Mouse (Mus musculus) thymus, postnatal 25 days (tissue): ENCODE results near the gene Ipcef1.
"Not testable (repeated sequence)": the region's sequence is repeated elsewhere in the genome, so short reads cannot be mapped to it uniquely, and the experiment has no call there.

ENCODE experiments used
- DNase-seq: peaks from one replicate; pipeline ENCODE4 v3.0.0; 2022

The Ipcef1 gene

GRCm38 (mm10) chr10:6958791-6959190 lies 93.5 kb downstream of the Ipcef1 start:
- DNase-seq = no peak

DNA sequence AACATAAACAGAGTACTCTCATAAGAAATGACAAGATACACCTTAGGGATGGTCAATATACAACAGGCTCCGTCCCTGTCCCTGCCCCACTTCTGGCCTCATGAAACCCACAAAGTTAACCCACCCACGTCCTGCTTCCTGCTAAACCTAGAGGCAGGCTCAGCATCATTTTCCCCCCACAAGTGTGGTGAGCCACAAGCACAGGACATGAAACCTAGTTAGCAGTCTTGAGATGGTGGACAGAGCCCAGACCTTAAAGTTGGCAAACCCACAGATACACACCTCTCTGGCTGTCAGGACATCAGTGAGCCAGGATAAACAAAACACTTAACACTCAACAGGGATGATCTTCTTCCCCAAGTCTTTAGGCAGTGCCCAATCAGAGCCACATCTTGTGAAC lies 95.9 kb downstream of the Ipcef1 start:
- no peak for DNase-seq

DNA sequence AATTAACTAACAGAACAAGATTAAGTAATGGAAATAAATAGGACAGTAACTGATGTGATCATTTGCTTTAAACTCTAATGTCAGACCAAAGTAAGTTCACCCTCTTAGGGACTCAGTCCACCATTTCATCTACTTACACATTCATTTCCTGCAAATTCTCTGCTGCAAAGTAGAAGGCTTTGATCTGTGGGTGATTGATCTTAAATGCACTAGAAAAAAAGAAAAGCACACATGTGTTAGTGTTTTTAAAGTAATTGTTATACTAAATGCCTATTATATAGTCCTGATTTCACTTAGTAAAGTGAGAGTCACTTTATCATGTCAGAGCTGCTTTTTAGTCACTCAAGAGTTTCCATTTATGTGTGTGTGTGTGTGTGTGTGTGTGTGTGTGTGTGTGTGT lies 97.7 kb downstream of the Ipcef1 start:
- no peak for DNase-seq

GRCm38 (mm10) chr10:6953115-6953514 lies 99.2 kb downstream of the Ipcef1 start:
- no peak for DNase-seq

DNA sequence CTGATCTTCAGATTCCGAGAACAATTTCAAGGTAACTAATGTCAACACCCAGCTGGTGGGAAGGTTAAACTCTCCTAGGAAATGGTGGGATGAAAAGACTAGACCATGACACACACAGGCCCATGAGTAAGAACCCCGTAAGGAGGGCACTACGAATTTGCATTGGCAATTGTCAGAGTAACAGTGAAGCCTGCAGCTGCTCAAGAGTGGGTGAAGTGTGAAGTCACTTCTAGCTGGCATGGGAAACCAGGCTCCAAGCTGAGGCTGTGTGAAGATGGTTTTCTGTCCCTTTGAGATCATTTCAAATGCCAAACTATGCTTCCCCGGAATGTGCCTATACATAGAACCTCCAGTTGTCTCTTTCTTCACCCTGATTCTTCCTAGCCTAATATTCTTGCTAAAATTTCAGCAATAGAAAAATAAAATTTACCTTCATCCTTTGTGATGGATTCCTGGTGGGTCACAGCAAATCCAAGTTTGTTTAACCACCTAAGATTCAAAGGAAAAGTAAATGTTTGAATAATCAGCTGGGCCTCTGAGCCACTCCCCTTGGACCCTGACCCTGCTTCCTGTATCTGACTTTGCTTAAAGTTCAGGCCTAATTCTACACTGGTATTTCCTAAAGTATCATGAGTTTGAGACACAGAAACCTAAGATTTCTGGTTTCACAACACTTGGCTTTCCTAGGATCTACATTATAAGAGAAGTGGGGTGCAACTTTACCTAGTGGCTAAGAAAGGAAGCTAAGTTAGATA lies 115.4 kb downstream of the Ipcef1 start:
- DNase-seq = no peak

DNA sequence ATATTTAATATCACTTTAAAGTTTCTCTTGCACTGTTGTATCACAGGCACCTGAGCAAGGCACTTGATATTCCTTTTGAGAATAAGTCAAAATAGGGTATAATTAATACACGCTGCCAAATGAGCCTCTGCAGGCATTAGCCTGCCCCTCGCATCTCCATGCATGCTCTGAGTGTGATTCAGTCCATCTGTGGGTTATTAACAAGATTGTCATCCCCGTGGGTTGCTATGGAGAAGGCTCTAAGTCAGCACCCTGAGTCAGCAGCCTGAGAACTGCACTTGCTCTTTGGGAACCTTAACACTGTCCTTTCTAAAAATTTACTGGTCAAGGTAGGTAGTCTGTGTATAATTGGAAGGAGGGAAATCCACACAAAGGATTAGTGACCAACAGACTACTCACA lies 117.5 kb downstream of the Ipcef1 start:
- DNase-seq = no peak

DNA sequence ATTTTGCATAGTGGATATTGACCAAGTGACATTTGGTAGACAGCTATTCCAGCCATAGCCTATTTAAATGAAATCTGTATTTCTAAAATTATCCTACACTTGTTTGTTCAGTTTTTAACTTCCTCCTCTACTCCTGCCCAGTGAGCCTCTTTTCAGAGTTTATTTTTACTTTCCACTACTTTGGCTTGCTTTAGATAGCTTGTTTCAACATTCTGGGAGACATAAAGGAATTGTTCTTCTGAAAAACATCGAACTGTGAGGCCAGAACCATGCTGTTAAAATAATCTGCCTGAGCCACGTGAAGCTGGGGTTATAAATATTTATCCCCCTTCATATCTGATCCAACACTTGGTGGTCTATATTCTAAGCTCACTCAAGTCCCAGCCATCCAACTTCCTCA lies 121.4 kb downstream of the Ipcef1 start:
- no peak for DNase-seq

DNA sequence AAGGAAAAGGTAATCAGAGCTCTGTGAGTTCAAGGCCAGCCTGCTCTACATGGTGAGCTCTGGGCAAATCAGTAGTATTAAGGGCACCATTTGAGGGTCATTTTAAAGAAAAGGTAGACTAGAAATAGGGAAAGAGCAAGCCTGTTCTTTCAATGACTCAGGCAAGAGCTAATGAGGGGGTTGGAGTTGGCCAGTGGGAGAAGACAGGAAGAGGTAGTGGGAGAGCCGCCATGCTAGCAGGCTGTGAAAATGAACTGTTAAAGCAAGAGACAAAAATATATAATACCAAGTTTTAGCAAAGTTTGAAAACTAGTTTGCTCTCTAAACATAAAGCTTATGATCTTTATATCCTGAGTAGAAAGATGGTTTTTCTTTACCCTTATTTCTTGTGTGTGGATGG lies 121.9 kb downstream of the Ipcef1 start:
- DNase-seq = no peak

- no peak for DNase-seq
Measured at GRCm38 (mm10) chr10:6928905-6929304, 123.4 kb downstream of the Ipcef1 start.

DNA sequence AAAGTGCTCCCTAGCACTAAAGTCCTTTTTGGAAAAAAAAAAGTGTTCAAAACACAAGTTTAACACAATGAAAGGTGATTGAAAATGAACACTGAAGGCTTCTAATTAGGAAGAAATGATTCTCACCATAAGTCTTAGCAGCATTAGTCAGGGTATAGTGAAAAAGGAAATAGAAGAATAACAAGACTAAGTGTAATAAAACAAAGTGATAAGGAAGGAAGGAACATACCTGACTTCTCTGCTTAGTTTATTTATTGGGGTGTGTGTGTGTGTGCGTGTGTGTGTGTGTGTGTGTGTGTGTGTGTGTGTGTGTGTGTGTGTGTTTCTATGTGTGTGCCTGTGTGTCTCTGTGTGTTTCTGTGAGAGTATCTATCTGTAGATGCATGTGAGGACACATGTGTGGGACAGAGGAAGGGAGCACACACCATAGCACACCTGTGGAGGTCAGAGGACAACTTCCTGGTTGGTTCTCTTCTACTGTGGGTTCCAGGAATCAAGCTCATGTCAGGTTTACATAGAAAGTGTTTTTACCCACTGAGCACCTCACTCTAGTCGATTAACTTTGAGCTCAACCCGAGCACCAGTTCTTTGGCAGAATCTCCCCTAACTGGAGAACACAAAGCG lies 124.6 kb downstream of the Ipcef1 start:
- no peak for DNase-seq

DNA sequence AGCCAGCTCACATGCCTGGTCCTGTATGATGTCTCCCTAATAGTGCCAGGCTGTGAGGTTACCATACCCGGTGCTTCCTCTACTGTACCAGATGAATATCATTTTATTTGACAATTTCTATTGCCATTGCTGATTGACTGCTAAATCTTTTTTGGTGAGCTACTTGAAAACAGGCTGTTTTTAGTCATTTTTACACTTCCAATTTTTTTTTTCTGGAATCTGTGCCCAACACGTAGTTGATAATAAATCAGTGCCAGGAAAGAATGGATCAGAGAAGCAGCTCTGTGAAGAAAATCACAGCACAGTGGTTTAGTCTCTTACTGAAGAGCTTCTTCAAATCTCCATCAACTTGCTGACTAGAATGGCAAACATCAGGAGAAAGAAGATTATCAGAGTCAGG lies 125.6 kb downstream of the Ipcef1 start:
- no peak for DNase-seq

- no peak for DNase-seq
Measured at GRCm38 (mm10) chr10:6916545-6917257, 135.6 kb downstream of the Ipcef1 start.

DNA sequence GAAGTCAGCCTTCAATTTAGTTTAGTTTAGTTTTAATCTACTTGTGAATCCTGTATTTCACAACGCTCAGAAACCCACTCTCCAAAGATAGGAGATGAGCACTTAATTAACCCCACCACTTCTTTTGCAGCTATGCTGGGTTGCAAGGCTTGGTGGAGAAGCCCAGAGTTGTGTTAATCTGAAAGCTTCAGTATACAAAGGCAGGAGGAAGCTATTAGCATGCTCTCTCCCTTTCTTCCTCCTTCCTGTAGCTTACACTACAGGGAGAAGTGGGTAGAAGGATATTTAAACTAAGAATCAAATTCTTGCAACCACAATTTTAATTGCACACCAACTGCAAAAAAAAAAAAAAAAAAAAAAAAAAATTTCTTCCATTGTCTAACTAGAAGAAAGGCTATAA lies 136.3 kb downstream of the Ipcef1 start:
- DNase-seq = no peak

- no peak for DNase-seq
Measured at GRCm38 (mm10) chr10:6909763-6910162, 142.5 kb downstream of the Ipcef1 start.

GRCm38 (mm10) chr10:6901819-6902393 lies 150.4 kb downstream of the Ipcef1 start:
- no peak for DNase-seq

DNA sequence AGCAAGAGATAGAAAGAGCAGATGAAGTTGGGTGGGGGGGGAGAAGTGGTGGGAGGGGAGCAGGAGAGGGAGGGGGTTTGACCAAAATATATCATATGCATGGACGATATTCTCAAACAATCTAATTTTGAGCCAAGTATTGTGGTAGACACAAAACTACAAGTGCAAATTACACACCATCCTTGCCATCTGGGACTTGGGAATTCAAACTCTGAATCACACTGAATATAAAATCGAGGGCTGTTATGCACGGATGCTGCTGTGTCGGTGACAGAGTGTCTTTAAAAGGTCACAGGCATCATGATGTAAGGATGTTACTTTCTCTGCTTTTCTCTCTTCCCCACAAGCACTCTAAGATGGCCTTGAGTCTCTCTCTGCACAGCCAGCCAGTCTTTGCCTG lies 152.2 kb downstream of the Ipcef1 start:
- DNase-seq = no peak

- no peak for DNase-seq
Measured at GRCm38 (mm10) chr10:6896659-6897303, 155.5 kb downstream of the Ipcef1 start.

GRCm38 (mm10) chr10:6895796-6896195 lies 156.5 kb downstream of the Ipcef1 start:
- no peak for DNase-seq

DNA sequence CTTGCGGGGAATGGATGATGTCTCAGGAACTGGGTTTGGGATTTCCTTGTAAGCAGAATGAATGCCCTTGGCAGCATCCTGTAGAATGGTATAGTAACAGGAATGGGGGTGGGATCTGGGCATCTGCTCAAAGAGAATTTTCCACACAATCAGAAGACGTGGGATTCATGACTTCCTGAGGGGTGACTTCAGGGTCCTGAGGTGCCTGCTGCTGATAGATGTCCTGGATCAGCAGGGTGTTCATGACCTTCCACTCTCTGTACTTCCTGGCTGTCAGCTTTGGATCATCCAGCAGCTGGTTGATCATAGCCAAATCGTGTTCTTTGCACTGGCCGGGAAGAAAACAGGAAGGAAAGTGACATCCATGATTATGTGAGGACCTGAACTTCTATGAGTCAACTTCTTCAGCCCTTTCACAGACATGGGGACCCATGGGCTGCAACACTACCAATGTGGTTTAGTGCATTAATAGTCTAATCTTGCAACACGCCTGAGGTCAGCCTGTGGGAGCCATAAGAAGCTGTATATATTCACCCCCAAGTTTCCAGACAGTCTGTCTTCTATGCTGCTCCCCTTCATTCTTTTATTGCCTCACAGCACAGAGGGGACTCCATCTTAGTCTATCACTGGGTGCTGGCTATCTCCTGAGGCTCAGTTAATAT lies 161.8 kb downstream of the Ipcef1 start:
- no peak for DNase-seq

- DNase-seq = no peak
Measured at GRCm38 (mm10) chr10:6889640-6890245, 162.5 kb downstream of the Ipcef1 start.

- DNase-seq = no peak
Measured at GRCm38 (mm10) chr10:6885460-6885859, 166.8 kb downstream of the Ipcef1 start.

DNA sequence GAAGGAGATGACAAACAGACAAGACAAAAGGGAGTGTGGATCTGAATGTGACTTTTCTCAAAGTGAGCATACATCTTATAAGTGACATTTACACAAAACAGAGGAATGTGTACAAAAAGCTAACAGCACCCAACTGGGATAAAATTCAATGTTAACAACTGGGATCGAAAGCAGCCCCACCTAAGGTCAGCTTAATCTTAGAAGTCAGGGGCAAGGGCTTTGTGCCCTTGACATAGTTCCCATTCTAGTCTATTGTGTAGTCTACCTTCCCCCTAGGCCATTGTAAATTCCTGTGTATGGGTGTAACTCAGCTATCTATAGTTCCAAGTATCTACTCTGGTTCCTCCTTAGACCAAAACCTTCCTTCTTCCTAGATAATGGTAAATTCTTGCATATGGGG lies 170.2 kb downstream of the Ipcef1 start:
- not testable (repeated sequence) for DNase-seq
